Mouse (Mus musculus) kidney, adult 11 months (tissue): Measurements from ENCODE around the gene Osbpl9.

Experiments
- DNase-seq: peaks from one replicate; pipeline ENCODE4 v3.0.0; 2022

Osbpl9 gene

DNA sequence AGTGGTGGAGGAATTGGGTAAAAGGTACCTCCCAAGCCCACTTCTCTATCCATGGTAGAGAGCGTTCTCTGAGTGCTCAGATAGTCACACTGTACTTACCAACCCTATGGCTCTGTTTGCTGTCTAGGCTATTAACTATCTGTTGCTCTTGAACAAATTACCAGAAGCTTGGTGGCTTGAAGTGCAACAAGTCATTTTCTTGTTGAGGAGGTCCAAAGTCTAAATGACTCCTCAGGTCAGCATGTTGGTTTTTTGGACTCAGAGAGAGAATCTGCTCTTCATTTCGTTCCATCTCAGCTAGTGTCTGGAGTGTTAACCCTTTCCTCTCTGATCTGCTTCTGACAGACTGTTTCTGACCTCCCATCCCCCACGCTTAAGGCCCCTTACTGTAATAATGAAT, 177.0 kb downstream of the Osbpl9 start:
- DNase-seq: peak; percentile 16

DNA sequence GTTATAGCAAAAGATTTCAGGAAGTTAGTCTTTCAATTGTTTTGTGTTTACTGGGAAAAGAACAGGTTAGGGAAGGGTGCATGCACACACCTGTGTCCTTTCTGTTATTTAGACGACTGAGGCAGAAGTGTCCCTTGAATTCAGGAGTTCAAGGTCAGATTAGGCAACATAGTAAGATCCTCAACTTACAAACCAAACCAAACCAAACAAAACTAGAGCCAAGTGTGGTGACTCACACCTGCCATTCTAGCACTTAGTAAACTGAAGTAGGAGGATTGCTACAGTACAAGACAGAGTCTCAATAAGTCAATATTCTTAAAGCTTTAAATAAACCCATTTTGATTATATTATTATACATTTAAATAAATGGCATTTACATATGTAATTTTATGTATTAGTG, 180.1 kb downstream of the Osbpl9 start:
- DNase-seq: no peak

DNA sequence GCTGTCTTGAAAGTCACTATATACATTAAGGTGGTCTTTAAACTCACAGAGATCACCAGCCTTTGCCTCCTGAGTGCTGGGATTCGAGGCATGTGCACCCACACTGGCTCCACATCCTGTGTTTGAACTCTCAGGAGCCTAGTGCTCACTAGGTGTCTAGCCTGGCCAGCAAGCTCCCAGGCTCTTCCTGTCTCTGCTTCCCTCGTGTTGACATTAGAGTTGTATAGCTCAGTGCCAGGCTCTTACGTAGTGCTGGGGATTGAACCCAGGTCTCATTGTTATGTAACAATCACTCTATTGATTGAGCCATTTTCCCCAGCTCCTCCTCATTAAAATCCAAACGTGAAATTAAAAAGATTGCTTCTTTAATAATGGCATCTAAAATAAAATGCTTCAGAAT, 182.8 kb downstream of the Osbpl9 start:
- DNase-seq: no peak

DNA sequence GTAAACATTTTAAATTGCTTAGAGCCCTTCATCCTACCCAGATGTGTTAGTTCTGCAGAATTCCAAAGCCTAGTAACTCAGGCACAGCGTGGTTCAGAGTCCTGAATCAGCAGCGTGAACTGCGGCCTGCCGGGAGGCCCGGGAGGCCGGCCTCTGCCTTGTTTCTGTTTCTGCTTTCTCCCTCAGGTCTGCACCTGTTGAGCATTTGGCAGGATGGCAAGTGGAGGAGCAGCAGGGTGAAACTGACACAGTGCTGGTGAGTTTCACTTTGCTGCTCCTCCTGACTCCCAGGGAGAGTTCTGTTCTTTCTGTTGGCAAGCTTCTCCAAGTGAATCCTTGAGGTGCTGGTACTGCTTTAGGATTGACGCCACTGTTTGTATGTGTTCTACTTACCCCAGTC, 184.6 kb downstream of the Osbpl9 start:
- peak; percentile 62 for DNase-seq

DNA sequence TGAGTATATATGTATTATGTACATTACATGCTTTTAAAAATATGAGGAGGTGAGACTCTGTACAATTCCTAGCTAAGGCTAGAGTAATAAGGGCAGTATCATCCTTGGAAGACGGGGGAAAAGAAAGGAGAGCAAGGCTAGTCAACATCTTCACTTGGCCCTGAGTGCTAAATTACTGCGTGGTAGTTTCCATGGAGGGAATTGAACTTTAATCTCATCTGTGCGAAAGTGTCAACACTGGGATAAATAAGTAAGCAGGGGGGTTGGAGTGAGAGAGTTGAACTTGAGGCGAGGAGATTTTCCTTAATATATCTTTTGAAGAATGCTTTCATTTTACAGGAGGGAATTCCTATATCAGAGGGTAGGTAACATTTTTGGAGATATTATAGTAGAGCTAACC, 188.0 kb downstream of the Osbpl9 start:
- peak; percentile 11 for DNase-seq
